Mouse (Mus musculus) gastrocnemius, postnatal 14 days (tissue): ENCODE results near the gene Fam214a. TPM values are rescaled to one million over a fixed set of nuclear protein-coding genes. Genes with fewer than 3 reads are reported as not detected.
"Not testable (repeated sequence)": the region's sequence is repeated elsewhere in the genome, so short reads cannot be mapped to it uniquely, and the experiment has no call there.

Experiments
- DNase-seq: peaks from one replicate; pipeline ENCODE4 v3.0.0; 2021; ENCODE audit warnings: mixed read lengths
- intact Hi-C: fragments of 180-260 bp; cut with DNase I; formaldehyde crosslinking; loops from one replicate; pipeline ENCODE4 v1.15.1; 2025; ENCODE audit warnings: low total_unique reads
- total RNA-seq, 2 experiments: library from RNA; stranded (reverse); gene quantifications; 2 replicates each; pipeline ENCODE4 v1.2.3; 2021

The Fam214a gene
- total RNA-seq, 2 experiments from 2014 or later = 21.3 to 31.1 TPM

DNA sequence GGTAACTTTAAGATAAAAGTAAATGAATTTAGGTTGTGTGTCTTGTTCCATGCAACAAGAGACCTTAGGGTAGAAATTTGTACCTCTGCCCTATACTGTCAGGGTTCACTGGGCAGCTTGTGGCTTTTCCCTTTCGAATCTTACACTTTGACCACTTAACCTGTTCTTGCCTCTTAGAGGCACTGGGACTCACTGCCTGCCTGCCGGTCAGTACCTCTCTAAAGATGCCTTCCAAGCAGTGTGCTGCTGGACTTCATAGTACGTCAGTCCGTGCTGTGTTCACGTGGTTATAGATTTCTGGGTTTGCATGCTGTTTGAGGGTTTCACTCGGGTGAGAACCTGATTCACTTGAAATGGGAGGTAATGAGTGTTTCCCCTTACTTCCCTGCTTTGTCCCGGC, 22.7 kb downstream of the Fam214a start:
- intact Hi-C loops = no loop called here
- DNase-seq = no peak

DNA sequence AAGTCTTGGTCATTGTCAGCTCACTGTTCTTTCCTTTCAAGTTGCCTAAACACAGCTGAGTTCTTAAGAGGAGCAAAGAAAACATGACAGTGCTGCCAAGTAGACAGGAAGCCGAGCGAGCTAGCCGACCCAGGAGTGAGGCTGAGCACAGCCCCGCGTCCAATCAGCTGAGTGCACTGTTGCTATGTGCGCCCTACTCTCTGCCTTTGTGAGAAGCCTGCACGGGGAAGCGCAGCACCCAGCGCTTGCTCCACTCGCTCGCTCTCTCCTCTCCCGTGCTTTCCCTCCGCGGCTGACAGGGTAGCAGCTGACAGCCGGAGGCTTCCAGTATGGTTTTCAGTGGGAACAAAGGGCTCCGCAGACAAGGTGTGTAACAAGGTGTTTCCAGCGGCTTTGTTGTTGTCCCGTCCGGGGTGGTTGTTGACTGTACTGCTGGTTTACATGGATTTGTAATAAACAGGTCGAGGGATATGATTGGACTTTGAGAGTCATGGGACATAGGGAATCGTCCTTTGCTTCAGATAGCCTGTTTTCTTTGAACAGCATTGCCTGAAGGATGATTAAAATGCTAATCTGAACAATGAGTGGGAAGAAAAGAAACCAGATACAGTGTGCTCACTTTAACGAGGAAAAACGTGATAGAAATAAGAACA, 23.4 kb downstream of the Fam214a start:
- peak; percentile 88 for DNase-seq
- intact Hi-C loops = no loop called here

DNA sequence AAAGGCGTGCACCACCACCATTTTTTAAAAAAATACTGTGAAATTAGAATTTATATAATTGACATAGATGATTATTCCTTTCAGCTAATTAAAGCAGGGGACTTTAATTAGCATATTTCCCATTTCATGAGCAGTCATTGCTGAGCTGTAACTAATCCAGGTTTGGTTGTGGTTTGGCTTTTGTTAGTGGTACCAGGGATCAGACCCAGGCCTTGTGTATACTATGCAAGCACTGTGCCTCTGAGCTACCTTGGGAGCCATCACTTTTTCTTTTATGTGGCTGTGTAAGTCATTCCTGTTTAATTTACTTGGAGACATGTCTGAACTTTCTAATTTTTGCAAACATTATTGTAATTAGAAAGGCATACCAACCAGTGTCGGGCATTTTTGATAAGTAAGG, 24.6 kb downstream of the Fam214a start:
- DNase-seq = no peak
- intact Hi-C loops = no loop called here

DNA sequence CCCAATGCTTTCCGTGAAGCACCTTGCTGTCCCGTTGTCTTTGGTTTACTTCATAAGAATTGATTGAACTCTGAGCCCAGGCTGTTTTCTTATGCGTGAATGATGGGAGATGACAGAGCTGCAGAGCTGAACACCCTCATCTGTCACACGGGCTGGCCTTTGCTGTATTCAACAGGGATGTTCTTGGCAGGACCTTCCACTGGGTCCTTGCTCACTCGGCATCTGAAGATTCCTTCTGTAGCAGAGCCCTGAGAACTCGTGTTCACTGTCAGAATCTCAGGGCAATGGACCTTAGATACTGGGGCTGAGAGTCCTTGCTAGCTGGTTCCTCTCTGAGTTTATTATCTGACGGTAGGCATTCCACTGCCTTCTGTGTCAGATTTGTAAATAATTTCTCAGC, 25.3 kb downstream of the Fam214a start:
- DNase-seq = no peak
- intact Hi-C loops = no loop called here

DNA sequence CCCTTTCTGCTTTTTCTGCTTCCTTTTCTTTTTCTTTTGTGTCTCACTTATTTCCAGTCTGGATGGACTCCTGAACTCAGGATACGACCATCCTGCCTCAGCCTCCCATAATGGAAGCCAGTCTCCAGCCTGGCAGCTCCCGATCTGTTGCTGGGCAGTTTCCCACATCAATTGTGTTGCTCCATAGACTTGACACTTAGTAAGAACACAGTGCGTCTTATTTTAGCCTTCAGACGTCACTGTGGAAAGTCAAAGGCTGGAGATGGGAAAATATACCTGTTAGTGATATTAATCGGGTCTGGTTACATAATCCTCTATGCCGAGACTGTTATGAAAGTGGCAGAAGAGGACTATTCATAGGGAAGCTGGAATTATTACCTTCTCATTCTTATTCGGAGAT, 26.2 kb downstream of the Fam214a start:
- DNase-seq = no peak
- intact Hi-C loops = no loop called here

DNA sequence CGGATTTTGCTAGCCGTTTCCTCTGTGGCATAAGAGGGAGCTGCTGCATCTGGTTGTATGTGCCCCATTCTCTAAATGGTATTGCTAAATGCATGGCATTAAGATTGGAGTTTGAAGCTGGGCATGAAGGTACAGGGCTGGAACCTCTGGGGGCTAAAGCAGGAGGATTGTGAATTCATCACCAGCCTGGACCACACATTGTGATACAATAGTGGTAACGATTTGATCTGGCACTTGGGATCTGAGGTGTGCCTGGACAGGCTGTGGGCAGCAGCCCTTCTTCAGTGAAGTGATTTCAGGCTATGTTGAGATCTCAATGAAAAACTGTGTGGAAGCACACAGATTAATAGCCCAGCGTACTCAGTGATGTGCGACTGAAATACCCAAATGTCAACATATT, 26.7 kb downstream of the Fam214a start:
- intact Hi-C loops = no loop called here
- DNase-seq = no peak

DNA sequence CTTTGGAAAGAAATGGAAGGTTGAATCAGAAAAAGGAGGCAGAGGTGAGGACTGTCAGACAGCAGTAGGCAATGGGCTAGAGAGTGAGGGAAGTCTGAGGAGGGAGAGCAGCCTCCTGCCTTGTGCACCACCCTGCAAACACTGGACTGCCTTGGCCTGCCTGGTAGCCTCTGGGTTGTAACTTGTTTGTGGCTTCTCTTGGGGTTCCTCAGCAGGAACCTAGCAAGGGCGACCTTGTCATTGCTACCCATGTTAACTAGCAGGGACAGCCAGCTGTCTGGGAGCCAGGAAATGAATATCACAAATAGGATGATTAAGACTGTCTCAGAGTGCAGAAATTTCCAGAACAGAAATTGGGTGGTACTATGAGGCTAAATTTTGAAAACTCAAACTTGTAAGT, 27.2 kb downstream of the Fam214a start:
- intact Hi-C loops = no loop called here
- no peak for DNase-seq

DNA sequence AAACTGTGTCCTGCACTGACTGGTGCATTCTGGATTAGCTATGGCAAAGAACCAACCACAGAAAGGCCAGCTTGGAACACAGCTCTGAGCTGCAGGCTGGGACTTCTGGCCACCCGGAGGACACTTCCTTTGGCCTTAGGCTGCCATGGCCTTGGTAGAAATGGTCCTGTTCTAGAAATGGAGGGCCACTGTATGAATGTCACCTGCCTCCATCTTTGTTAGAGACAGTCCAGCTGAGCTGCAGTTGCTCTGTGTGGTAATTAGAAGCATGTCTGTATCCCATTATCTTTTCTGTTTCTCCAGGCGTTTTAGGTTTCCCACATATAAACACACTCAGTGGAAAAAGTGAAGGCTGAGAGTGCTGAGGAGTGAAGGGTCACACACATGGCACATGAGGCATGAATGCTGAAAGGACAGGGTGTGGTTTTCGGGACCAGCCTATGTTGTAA, 29.0 kb downstream of the Fam214a start:
- intact Hi-C loops = no loop called here
- no peak for DNase-seq

DNA sequence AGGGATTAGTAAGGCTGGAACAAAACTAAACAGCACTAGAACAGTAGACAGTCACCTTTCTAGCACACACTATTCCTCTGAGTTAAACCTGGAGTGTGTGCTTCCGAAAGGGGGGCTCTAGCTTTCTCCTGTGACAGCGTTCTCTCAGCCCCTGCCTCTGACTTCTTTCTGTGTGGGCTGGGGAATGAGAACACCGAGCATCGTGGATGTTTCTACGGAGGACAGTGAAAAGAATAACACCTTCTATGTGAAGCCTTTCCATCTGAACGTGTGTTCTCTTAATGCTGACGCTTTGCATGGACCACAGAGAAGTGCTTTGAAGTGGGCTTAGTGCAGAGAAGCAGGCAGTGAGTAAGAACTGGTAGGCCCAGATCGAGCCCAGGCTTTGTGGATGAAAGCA, 29.5 kb downstream of the Fam214a start:
- no peak for DNase-seq
- intact Hi-C loops = no loop called here

DNA sequence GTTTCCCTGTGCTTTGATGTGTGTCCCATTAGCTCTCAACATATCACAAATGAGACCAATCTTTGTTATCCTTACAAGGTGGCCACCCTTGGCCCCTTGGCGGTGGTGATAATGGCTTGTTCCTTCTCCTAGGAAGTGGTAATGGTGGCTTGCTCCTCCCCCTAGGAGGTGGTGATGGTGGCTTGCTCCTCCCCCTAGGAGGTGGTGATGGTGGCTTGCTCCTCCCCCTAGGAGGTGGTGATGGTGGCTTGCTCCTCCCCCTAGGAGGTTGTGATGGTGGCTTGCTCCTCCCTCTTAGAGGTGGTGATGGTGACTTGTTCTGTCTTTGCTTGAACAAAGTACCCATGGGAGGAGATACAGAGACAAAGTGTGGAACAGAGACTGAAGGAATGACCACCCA, 30.0 kb downstream of the Fam214a start:
- intact Hi-C loops = not testable (repeated sequence)

DNA sequence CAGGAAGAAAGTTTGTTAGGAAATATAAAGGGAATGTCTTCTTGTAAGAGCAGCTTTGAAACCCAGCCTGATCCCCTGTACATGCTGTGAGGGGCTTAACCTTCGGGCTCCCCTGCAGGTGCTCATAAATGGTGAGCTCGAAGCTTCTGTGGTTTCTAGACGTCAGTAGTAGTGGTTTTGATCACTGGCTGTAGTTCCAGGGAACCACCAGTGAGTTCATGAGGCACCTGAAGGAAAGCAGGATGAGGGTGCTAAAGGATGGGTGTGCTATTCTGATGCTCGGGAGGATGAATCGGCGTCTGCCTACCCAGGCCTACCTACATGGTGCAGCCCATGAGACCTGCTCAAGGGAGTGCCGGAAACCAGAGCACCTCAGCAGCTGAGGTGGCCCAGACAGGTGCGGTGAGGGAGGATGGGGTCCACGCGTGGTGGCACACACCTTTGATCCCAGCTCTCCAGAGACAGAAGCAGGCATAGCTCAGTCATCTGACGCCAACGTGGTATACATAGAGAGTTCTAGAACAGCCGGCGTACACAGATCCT, 32.6 kb downstream of the Fam214a start:
- no peak for DNase-seq
- intact Hi-C loops = no loop called here

More for the DNA sequence above, 30.0 kb downstream of the Fam214a start:
- DNase-seq = not testable (repeated sequence)

DNA sequence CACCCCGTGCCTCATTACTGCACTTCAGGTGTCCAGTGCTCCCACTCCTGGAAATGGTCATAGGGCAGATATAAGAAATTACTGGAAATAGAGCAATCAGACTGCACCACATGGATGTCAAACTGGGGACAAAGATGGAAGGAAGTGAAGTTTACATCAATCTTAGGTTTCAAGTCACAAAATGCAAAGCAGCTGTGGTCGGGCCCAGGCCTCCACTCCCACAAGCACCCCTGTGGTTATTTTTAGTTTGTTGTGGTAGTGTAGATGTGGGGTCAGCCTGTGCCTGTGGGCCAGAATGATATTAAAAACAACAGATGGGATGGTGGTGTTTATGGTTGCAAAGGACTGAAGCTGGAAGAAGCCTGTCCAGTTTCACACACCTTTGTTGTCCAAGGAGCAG, 33.1 kb downstream of the Fam214a start:
- intact Hi-C loops = no loop called here
- DNase-seq = no peak

DNA sequence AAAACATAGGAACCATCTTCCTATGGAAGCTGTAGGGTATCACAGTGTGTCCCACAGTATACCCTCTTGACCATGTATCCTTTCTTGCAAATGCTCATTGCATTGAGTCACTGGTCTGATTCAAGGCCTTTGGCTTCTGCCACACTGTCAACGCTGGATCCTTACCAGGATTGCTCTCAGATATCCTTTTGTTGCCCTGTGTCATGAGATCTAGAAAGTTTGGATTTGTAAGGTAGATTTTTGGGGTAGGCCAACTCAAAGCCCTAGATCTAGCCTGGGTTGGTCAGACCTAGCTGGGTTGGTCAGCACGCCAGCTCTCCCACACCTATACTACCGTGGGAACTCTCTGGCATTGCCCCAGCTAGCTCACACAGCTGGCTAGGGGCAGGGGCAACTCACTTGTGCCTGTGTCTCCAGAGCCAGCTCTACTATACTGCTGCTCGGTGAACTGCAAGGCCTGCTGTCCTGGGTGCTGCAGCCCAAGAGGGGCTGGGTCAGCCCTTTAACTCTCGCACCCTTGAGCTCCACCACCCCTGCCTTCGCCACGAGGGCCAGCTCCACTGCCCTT, 36.3 kb downstream of the Fam214a start:
- intact Hi-C loops = no loop called here
- DNase-seq = no peak

DNA sequence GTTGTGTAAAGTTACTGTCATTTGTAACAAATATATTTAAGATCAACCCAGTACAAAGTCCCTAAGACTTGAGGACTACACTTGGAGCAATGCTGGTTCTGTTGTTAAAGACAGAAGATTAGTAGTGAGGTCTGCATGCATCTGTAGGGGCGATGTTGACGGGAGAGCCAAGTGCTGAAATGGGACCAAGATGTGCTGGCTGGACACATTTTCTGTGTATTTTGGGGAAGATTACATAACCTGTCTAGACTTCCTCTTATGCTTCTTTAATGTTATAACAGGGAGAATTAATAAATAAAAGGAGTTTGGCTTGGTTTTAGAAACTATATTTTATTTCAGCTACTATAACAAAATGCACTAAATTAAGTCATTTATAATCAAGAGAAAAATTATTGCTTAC, 37.3 kb downstream of the Fam214a start:
- intact Hi-C loops = no loop called here
- no peak for DNase-seq

DNA sequence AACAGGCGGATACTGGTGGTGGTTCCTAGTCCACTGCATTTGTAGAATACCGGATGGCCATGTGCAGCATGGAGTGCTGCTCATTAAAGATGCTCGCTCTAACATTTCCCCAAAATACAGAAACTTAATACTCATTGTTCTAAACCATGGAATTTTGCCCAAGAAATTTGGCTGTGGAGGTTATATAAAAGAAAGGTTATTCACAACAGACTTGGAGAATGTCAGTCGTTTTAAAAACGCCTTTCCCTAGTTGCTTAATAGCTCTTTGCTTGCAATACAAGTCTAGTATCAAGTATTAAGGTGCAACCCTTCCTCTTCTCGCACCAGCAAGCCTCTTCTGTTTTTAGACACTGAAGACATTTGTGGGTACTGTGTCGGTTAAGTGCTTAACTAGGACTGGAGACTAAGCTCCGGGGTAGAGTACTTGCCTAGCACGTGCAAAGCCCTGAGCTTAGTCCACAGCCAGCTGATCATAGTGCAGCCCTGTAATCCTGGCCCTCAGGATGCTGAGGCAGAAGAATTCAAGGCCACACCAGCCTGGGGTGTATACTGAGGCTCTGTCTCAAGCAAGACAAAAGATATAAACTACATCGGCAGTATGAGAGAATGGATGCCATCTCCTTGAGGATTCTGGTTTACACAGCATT, 42.0 kb downstream of the Fam214a start:
- intact Hi-C loops = no loop called here
- no peak for DNase-seq

DNA sequence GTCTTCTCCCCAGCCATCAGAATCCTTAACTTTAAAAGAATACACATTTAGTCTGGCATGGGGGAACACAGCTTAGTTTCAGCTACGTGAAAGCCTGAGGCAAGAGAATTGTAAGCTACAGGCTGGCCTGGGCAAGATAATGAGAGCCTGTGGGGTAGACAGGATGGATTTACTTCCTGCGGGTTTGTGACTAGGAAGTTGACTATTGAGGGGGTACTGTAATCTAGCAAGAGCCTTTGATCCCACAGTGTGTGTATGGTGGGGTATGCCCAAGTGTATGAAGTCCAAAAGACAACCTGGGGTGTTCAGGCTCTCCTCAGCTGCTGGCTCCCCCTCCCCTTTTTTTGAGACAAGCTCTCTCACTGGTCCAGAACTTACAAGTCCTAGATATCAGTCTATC, 43.7 kb downstream of the Fam214a start:
- intact Hi-C loops = no loop called here
- no peak for DNase-seq

DNA sequence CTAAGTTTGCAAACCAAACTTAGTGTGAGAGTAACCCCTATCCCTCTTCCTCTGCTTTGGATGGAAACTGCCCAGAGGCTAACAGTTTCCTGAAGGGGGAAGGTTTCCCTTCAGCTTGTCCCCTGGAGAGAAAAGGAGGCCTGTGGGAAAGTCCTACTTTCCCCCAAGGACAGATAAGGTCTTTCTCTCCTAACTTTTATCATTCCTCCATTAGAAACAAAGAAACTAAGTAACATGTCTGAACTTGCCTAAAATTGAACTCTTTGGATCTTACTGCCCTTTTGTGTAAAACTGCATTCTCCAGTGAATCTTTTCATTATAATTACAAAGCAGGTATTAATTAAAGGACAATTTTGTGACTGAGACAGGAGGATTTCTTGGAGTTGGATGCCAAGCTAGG, 45.3 kb downstream of the Fam214a start:
- DNase-seq = no peak
- intact Hi-C loops = no loop called here

DNA sequence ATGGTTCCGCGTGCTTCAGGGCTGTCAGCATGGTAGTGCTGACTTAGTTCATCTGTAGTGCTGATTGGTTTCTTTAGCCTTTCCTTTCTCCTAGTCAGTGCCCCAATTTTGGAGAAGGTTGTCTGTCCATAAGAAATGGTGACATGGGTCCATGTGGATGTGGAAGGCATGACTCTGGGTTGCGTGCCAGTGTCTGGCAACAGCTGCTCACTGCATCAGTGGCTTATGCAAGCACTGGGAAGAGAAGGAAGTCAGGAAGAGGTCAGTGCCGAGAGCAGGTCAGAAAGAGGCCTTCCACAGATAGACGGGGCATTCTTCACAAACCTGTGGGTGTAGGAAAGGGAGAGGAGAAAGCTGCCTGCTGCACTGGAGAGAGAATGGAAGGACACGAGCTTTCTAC, 48.3 kb downstream of the Fam214a start:
- DNase-seq = peak; percentile 28
- intact Hi-C loops = loop anchor here (10.0 kb wide), 1 partner anchor 46 kb away; the partner anchor contains the start of gene Fam214a

DNA sequence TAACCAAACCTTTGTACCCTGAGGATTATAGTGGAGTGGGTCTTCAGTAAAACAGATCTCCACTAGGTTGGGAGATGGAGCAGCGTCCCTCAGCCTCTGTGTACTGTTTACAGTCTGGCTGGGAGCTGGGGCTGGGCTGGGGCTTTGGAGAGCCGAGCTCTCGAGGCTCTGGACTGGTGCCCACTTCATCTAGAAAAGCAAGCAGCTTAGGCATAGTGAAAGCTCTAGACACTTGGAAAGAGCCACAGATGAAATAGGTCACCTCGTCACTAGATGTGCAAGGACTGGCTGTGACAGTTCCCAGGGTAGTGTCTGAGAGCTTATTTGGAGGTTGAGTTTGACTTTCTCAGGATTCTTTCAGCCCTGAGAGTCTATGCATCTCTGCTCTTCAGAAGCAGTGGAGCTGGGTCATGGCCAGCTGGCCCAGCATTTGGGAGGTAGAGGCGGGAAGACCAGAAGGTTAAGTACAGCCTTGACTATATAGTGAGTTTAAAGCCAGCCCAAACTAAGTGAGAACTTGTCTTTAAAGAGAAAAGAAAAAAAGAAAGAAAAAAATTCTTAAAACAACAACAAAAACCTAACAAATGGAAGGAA, 49.0 kb downstream of the Fam214a start:
- intact Hi-C loops = loop anchor here (10.0 kb wide), 1 partner anchor 47 kb away; the partner anchor contains the start of gene Fam214a
- peak; percentile 74 for DNase-seq

DNA sequence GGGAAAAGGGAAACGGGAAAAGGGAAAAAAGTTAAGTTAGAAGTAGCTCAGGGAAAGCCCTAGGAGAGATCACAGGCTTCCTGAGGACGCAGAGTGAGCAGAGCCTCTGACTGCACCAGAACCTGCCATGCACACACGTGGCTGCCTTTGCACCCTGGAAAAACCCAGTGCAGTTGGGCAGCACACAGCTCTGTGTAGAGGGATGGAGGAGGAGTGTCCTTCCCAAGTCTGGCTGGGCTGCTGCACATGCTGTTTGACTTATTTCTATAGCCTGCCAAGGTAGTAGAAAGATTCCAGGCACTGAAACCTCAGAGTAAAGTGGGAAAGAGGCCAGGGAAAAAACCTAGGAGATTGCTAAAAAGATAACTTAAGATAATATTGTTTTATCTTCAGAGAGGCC, 49.6 kb downstream of the Fam214a start:
- intact Hi-C loops = loop anchor here (10.0 kb wide), 1 partner anchor 47 kb away; the partner anchor contains the start of gene Fam214a
- DNase-seq = peak; percentile 30
